Mouse (Mus musculus): Measurements from ENCODE around the gene Sec14l3.
"Not testable (repeated sequence)": the region's sequence is repeated elsewhere in the genome, so short reads cannot be mapped to it uniquely, and the experiment has no call there.

Sec14l3 gene

DNA sequence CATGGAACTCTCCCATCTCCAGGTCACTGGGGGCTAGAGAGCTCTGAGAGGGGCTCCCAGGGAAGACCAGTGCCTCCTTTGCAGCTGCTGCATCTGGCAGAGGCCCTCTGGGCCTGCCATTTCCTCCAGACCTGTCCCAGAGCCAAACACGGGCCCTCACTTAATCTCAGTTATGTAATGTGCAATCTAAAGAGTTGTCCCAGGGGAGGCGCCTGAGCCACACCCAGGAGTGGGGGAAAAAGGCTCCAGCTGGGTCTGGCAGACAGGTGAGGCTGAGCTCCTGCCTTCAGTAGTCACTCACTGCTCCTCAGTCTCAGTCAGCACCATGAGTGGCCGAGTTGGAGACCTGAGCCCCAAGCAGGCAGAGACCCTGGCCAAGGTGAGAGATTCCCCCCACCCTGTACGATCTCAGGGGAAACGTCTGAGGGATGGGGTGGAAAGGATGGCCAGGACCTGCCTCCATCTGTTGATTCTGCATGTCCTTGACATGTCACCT, at the start of gene Sec14l3:
Sec14l3 (plus strand) TSS at position 215 of the 496 bp plus-strand sequence.
- no peak for DNase-seq (ENCODE audit: low read depth, low spot score)

DNA sequence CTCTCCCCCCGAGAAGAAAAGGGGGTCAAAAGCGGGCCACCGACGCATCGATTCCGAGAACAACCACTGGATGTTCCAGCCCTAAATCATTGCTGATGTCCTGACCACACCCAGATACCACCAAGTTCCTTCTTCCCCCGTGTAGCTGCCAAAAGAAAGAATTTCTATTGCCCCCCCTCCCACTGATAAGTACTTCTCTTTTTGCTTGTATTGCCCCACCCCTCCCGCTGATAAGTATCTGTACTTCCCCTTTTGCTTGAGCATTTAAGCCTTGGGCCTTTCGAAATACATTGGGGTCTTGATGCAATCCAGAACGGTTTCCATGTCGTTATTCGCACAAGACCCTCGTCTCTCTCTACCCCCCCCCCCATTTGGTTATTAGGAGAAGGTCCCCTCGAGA, 48.8 kb upstream of the Sec14l3 start:
- DNase-seq (ENCODE audit: low read depth, low spot score): not testable (repeated sequence)

DNA sequence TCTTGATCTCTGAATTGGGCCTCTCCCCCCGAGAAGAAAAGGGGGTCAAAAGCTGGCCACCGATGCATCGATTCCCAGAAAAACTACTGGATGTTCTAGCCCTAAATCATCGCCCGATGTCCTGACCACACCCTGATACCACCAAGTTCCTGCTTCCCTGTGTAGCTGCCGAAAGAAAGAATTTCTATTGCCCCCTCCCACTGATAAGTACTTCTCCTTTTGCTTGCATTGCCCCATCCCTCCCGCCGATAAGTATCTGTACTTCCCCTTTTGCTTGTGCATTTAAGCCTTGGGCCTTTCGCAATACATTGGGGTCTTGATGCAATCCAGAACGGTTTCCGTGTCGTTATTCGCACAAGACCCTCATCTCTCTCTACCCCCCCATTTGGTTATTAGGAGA, 42.5 kb upstream of the Sec14l3 start:
- DNase-seq (ENCODE audit: low read depth, low spot score): not testable (repeated sequence)

DNA sequence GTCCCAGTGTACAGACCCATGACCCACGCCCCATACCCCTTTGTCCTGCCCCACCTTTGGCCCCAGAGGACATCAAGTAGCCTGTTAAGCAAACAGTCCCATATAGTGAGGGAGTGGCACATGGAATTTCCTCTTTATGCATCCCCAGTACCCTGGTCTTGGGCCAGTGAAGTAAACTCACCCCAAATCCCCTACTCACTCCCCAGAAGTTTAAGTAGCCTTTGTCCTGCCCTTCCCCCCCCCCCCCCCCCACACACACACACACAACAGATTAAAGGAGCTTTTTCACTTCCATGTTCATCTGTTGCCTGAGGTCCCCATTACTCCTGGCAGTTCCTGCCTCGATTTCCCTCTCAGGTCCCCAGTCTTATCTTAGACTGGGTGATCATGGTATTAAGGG, 41.3 kb upstream of the Sec14l3 start:
- no peak for DNase-seq (ENCODE audit: low read depth, low spot score)

DNA sequence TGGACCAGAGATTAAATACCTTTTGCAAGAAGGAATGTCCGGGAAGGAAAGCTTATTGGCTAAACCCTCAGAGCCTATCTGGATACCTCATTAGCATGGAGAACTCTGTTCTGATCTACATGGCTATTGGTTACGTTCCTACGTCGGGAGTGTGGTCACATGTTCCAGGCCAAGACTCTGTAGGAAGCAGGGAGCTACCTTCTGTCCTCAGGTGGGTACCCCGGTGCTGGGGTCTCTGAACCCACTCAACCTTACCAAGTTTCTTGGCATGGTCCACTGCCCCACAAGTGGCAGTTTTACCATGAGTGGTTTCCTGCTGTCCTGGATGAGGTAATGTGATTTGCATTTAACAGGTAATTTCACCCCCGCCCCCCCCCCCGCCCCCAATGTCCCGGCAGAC, 37.6 kb upstream of the Sec14l3 start:
- no peak for DNase-seq (ENCODE audit: low read depth, low spot score)

DNA sequence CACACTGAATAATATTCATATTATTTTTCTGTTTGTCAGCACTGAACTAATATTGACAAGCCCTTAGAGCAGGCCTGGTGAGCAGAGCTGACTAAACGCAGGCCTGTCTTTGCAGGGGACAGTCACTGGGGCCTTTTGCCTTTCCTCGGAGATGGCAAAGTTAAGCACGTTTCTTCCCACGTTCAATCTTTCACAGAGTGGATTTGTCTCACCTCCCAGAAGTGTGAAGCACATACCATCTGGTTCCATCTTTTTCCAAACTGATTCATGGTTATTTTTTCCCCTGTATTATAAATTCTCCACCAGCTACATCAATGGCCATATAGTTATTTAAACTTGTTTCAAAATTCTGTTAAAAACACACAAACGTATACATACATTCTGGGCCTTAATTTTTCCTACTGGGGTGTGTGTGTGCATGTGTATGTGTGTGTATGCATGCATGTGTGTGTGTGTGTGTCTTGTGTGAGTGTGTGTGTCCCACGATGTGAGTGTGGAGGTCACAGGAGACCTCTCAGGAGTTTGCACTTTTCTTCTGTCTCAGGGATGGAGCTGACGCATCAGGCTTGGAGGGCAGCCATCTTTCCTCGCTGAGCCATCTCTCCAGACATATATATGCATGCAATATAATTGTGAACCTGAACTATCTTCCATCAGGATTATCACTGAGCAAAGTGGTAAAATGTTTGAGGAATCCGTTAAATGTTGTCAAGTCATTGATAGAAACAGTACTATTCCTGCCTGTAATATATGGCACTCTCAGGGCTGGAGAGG, 36.9 kb upstream of the Sec14l3 start:
- no peak for DNase-seq (ENCODE audit: low read depth, low spot score)

DNA sequence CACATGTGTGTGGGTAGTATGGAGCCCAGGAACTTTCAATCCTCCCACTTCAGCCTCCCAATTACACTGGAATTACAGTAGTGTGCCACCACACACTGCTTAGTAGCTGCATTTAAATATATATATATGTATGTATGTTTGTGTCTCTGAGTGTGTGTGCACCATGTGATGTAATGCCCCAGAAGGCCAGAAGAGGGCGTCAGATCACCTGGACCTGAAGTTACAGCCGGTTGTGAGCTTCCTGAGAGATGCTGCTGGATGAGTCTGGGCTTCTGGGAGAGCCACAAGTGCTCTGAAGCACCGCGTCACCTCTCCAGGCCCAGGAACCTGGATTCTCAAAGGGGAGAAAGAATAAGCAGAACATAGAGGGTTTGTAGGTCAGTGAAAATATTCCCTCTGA, 35.3 kb upstream of the Sec14l3 start:
- DNase-seq (ENCODE audit: low read depth, low spot score): peak; percentile 83

DNA sequence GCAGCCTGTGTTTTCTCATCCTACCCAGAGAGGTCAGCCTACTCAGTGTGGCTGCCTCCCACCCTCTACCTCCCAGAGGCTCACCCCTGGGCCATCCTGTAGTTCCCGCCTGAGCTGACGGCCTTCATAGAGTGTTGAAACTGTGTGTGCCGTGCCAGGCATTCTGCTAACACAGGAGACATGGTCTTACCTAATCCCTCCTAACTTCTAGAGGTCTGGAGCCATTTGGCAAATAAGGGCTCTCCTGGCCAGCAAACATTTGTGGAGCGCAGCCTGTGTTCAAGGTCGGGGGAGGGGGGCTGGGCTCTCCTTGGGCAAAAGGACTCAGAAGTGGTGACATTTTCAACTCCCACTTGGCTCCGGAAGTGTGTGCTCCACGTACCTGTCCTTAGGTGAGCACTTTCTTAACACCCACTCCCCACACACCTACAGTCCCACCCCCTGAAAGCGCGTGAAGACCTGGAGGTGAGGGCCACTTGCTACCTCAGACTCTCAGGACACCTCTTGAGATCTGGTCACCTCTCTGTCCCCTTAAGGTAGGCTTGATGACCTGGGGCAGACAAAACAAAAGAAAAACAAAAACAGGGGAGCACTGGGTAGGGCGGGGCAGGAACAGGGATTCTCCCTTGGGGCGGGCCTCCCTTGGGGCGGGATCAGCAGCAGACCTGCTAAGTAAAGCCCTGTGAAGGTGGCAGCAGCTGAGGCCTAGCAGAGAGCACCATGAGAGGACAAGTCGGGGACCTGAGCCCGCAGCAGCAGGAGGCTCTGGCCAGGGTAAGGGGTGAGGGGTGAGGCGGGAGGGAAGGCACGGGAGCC, 33.3 kb upstream of the Sec14l3 start, which contains the start of gene Sec14l4:
Sec14l4 (plus strand) TSS at position 337 of the 816 bp plus-strand sequence.
- DNase-seq (ENCODE audit: low read depth, low spot score): peak; percentile 43

DNA sequence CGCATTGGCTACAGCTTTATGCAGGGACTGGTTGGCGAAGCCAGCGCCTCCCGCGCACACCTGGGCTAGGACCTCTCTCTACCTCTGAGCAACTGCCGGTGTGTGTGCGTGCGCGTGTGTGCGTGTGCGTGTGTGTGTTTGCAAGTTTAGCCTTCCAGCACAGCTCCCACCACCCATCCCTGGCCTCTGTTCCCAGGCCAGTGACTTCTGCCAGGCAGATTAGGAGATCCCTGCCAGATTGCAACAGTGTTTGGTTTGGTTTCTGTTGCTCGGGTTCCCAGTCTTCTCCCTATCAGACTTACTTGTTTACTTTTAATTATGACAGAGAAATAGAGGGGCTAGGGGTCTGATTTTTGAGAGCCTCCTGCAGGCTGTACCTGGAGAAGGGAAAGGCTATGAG, 32.7 kb upstream of the Sec14l3 start:
- DNase-seq (ENCODE audit: low read depth, low spot score): no peak

DNA sequence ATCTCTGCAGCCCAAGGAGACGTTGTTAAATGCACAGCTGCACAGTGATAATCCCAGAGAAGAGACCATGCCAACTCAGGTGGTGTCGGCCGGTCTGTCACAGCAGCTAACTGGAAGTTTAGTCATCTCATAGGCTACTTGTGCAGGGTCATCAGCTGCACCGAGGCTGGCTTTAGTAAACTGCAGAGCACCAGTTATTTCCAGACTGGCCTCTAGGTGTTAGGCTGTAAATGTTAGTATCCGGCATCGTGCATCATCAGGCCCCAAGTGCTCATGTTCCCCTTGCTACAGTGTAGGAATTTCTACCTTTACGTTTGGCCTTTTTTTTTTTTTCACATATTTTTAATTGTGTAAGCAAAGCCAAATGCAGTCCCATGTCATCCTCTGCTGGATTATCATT, 31.2 kb upstream of the Sec14l3 start:
- DNase-seq (ENCODE audit: low read depth, low spot score): no peak

DNA sequence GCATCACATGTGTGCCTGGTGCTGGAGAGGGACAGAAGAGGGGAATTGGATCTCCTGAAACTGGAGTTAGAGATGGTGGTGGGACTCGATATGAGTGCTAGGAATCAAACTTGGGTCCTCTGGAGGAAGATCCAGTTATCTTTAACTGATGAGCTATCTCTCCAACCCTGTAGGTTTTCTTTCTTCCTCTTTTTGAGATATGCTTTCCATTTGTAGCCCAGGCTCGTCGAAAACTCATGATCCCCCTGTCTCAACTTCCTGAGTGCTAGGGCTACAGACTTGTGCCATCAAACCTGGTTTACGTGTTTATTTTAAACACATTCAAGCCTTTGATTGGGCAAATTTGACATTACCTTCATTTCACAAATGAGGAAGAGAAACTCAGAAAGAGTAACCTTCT, 30.5 kb upstream of the Sec14l3 start:
- no peak for DNase-seq (ENCODE audit: low read depth, low spot score)

DNA sequence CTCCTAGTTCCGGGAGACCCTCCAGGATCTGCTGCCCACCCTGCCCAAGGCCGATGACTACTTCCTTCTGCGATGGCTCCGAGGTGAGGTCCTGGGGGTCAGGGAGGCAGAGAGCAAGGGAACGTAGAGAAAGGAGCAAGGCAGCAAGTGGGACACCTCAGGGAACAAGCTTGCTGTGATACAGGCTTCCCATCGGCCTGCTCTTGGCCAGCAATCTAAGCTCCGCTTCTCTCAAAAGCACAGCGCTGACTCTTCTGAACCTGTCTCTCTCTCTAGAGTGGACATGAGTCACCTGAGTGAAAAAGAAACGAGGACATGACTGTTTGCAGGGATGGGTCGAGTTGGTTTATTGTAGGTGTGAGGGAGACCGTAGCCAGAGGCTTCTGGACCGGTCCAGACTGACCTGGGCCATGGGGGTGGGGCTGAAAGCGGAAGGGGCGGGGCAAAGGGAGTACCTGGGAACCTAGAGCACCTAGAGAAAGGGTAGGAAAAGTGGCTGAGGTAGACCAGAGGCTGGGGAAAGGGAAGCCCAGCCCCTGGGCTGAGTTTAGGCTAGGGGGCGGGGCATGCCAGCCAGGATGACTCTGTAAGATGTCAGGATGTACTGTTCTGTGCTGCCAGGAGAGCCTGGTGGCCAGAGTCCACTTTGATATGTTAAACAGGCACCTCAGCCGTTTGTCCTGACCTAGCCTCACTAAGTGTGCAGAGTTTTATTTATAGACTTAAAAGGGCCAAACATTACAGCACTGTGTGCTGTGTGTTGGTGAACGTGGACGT, 29.3 kb upstream of the Sec14l3 start:
- peak; percentile 84 for DNase-seq (ENCODE audit: low read depth, low spot score)

DNA sequence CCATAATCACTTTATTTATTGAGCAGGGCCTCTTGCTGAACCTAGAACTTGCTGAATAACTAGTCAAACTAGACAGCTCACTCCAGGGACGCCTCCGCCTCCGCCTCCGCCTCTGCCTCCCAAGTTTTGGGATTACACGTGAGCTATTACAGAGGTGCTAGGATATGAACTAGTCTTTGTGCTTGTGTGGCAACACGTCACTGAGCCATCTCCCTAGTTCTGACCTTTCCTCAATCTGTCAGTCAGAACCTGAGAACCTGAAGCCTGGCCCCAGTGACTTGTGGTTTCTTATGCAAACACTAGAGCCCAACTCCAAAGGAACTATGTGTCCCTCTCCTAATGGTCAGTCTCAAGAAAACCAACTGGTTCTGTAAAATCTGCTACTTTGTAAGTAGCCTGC, 28.7 kb upstream of the Sec14l3 start:
- no peak for DNase-seq (ENCODE audit: low read depth, low spot score)

DNA sequence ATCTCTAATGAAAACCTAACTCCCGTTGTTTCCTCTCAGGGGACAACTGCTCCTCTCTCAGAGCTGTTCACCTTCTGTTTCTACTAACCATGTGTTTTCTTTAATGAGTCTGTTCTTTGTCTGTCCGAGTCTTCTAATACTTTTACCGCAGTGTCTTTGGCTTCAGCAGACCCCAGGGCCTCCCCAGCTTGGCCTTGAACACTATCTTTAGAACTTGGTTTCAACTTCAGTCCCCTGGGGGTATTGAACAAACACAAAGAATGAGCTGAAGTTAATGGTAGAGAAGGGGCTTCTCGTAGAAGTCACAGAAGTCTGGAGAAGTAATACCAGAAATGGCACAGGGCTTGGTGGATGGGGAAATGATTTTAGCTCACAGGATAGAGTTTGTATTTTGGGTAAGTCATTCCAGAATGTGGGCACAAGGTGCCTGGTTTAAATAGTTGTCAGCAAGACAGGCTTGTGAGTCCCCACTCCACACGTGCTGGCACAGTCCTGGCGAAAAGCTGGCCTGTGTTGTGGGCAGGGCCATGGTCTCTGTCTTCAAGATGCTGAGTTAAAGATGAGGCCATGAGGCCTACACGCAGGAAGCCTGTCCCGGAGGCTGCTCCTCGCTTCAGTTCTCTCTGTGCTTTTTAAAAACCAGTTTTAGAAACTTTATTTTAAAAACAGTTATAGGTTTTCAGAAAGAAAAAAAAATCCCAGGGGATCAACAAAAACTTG, 28.1 kb upstream of the Sec14l3 start:
- no peak for DNase-seq (ENCODE audit: low read depth, low spot score)

DNA sequence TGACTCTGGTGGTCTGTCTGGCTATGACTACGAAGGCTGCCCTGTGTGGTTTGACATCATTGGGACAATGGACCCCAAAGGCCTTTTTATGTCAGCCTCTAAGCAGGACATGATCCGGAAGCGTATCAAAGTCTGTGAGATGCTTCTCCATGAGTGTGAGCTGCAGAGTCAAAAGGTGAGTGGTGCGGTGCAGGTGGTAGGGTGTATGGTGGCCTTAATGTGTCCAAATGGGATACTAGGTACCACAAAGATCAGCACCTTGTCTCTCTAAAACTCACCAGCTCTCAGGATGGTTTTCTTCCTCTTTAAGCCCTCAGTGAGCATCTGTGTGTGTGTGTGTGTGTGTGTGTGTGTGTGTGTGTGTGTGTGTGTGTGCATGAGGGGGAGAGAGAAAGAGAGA, 24.7 kb upstream of the Sec14l3 start:
- DNase-seq (ENCODE audit: low read depth, low spot score): no peak

DNA sequence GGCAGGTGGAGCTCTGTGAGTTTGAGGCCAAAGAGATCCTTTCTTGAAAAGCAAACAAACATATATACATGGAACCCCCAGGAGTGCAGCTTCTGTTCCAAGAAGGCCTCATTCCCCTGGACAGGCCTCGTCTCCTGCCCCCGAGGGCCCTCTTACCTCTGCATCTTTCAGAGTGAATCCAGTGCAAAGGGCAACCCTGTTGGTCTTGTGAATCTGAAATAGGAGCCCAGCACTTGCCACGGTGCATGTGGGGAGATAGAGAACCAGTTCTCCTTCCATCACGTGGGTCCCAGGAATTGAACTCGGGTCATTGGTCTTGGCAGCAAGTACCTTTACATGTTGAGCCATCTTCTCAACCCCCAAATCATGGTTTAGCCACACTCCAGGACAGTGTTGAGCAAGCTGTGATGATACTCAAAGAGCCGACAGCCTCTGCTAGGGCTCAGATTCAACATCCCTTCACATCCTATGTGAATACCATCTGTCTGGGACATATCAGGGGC, 23.5 kb upstream of the Sec14l3 start:
- no peak for DNase-seq (ENCODE audit: low read depth, low spot score)

DNA sequence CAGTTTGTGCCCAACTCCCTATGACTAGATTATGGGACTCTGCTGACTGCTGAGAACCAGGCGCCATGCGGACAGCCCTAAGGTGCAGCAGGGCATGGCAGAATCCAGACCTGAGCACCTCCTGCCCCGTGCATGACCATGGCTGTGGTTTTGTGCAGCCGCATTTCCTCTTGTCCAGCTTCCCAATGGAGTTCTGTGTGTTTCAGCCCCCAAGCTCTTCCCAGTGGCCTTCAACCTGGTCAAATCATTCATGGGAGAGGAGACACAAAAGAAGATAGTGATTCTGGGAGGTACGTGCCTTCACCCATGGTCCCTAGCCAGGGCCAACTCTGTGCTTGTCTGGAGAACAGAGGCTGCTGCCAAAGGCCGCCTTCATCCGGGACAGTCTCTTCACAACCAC, 21.6 kb upstream of the Sec14l3 start:
- no peak for DNase-seq (ENCODE audit: low read depth, low spot score)

DNA sequence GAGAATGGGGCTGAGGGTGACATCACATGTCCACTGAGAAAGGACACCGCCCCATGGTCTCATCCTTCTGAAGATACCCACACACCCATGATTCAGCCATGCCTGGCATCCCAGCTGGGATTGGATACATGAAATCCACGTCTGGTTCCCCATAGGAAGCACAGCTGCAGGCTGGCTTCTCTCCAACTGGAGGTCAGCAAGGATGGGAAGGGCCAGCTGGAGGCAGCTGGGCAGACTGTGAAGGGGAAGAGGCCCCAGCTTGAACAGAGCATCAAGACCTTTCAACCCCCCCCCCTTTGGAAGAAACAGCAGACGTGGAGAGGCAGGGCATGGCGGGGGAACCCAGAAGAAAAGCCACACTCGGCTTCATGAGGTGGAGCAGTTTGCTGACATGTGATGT, 18.1 kb upstream of the Sec14l3 start:
- no peak for DNase-seq (ENCODE audit: low read depth, low spot score)

DNA sequence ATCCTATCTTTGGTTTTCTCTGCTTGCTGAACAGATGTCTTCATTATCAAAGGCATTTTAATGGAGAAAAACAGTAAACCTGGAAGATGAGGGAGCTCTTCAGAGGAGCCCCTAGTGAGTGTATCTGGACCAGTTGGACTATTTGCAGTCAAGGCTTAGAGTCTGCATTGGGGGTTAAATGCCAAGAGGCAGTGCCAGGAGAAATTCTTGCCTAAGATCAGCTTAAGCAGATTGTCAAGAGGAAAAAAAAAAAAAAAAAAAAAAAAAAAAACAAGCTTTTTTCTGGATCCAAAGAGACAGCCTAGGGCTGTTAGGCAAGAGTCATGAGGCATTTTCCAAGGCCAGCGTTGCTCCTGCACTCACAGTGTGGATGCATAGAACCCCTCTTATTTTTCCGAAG, 16.9 kb upstream of the Sec14l3 start:
- no peak for DNase-seq (ENCODE audit: low read depth, low spot score)

DNA sequence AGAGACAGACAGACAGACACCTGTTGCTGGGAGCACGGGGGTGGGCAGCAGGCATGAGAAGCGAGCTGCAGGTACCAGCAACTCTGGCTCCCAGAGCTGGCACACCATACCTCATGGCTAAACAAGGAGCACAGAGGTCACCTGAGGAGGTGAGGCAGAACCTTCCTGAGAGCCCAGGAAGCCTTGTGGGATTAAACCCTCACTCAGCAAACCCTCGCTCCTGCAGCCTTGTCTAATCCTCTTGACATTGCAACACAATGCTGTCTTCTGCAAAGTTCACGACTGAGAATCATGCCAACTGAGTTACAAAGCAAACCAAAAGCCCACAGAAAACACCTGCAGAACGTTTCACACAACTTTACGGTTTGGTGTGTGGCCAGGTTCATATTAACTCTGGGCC, 16.2 kb upstream of the Sec14l3 start:
- DNase-seq (ENCODE audit: low read depth, low spot score): no peak

DNA sequence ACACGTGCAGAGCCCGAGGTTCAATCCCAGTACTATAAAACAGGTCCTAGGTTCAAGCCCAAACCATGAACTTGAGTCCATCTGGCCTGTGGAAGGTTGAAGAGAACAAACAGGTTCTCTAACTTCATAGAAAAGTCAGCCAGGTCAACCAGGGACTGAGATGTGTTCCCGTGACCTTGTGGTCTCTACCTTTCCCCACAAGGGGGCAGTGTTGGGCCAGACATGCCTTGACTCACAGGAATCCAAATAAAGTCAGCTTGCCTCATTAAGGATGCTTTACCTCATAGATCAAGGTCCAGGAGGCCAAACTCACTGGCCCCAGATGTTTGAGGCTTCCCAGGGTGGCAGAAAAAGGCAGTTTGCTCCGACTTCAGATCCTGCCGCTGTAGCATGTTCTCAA, 11.1 kb upstream of the Sec14l3 start:
- DNase-seq (ENCODE audit: low read depth, low spot score): peak; percentile 88
